Mouse (Mus musculus) right cerebral cortex, postnatal 10 days (tissue): ENCODE measurements around the gene Prkg1.
"Not testable (repeated sequence)": the region's sequence is repeated elsewhere in the genome, so short reads cannot be mapped to it uniquely, and the experiment has no call there.

Experiments
- DNase-seq, 2 experiments: peaks; one replicate each; pipeline ENCODE4 v3.0.0; 2021; ENCODE audit warnings: low spot score in 2 of 2

The Prkg1 gene

GRCm38 (mm10) chr19:31433446-31433845, 331.4 kb downstream of the Prkg1 start:
- no peak for DNase-seq

- DNase-seq, result no peak
Measured at GRCm38 (mm10) chr19:31431411-31431810, 333.4 kb downstream of the Prkg1 start.

DNA sequence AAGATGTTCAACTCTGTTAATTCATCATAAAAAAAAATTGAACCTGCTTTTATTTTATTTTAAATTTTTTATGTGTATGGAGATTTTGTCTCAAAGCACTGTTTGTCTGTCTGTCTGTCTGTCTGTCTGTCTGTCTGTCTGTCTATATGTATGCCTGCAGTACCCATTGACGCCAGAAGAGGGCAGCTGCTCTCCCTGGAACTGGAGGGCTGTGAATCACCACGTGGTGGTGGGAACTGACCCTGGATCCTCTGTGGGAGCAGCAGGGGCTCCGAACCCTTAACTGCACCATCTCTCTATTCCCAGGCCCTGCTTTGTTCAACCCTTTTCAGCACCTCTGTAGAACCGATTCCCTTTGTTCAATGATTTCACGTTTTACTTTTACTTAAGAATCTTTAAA, 338.7 kb downstream of the Prkg1 start:
- no peak for DNase-seq

DNA sequence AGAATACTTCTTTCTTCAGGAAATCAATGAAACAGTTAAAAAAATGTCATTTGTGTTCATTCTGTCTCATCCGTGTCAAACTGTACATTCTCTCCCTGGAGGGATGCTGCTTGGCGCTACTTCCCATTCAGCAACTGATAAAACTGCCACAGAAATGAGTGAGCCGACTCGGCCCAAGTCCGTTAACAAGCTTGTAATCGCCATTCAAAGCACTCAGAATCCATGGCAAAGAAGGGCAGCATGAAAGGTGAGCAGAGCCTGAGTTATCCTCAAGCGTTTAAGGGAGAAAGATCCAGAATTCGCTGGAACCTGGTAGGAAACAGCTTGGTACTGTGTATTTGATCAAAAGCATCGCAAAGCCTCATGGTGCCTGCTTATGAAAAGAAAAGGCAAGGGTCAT, 339.6 kb downstream of the Prkg1 start:
- no peak for DNase-seq

- no peak for DNase-seq
Measured at GRCm38 (mm10) chr19:31424319-31424718, 340.5 kb downstream of the Prkg1 start.

DNA sequence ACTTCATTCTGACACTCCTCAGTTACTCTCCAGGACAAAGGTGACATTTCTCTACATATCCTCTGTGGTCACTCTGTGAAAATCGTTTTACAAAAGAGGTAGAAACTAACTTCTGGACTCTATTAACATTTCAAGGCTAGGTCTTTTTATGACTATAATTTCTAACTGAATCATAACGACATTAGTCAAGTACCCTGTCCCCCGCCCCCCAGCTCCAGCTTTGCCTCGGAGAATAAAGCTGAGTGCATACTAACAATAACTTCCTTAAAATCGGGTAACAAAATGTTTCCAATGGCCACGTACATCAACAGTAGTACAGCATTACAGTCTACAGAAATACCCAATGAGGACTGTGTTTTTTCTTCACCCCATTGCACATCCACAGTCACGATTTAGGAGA, 351.3 kb downstream of the Prkg1 start:
- DNase-seq, result no peak

DNA sequence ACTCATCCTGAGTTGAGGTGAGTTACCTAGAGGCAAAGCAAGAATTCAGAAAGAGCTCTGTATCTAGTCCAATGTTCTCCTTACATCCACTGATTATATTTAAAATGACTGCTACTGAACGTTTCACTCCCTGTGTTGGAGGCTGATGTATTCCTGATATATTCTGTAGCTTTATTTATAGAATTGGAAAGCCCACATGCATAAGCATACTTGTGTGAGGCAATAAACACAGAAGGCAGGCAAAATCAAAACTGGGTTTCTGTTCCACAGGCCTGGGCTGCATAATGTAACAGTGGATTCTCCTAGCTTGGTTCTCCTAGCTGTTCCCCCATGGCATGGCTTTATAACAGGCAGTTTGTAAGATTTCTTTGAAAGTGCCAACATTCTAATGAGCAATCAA, 368.7 kb downstream of the Prkg1 start:
- DNase-seq, result peak; percentile 36 to 70

GRCm38 (mm10) chr19:31385353-31385752, 379.5 kb downstream of the Prkg1 start:
- DNase-seq, result no peak

- DNase-seq, result peak; percentile 56 to 70
Measured at GRCm38 (mm10) chr19:31383881-31384280, 381.0 kb downstream of the Prkg1 start.

- no peak for DNase-seq
Measured at GRCm38 (mm10) chr19:31370106-31370505, 394.7 kb downstream of the Prkg1 start.

- no peak for DNase-seq
Measured at GRCm38 (mm10) chr19:31369116-31369515, 395.7 kb downstream of the Prkg1 start.

DNA sequence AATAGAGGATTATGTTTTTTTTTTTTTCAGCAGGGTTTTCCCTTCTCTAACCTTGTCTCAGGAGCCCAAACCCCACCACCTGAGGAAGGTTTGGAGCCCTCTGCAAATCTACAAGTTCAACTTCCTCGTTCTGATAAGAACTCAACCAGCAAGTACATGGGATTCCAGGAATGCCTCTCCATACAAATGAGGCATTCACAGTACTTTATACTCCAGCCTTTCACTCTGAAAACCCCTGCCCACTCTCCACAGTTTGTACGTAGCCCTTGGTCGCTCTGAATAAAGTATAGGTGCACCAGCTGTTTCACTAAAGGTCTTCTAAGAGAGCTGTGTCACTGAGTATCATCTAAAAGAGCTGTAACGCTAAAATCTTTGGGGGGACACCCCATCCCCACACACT, 402.8 kb downstream of the Prkg1 start:
- no peak for DNase-seq

GRCm38 (mm10) chr19:31361575-31361974, 403.3 kb downstream of the Prkg1 start:
- DNase-seq, result no peak

DNA sequence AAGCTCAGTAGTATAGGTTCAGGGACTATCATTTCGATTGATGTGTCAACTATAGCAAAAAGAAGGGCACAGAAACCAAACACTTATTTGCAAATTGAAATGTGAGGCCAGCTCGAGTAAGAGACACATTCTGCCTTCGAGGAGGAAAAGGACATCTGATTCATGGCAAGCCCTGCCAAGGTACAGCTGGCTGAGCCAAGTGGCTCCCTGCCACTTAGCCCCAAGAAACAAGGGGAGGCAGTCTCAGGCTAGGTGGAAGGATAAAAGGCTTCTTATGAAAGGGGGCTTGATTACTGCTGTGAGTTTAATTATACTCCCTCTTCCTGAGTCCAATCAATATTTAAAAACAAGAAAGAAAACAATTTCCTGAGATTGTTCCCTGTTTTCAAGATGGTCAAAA, 403.7 kb downstream of the Prkg1 start:
- DNase-seq, result peak; percentile 77 to 79

GRCm38 (mm10) chr19:31354959-31355358, 409.9 kb downstream of the Prkg1 start:
- DNase-seq, result no peak

- DNase-seq, result not testable (repeated sequence)
Measured at GRCm38 (mm10) chr19:31352784-31353183, 412.0 kb downstream of the Prkg1 start.

GRCm38 (mm10) chr19:31351796-31352195, 413.0 kb downstream of the Prkg1 start:
- DNase-seq, result no peak

- DNase-seq, result peak in 1 of 2 experiments; percentile 38
Measured at GRCm38 (mm10) chr19:31342150-31342549, 422.7 kb downstream of the Prkg1 start.

GRCm38 (mm10) chr19:31340898-31341297, 423.9 kb downstream of the Prkg1 start:
- DNase-seq, result no peak

GRCm38 (mm10) chr19:31338355-31339101, 426.3 kb downstream of the Prkg1 start:
- DNase-seq, result no peak

DNA sequence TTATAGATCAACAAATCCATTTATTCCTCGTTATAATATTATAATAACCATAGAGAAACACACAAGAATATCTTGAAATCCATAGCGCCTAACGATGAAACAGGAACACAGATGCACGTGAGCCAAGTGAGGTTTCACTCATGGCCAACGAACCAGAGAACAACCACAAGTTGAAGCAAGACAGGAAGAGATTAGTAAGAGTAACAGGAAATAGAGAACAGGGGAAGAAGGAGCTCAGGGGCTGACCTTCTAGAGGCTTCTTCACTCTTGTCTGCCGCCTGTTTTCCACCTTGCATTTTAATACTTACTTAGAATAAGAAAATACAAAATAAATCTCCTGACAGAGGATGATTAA, 427.0 kb downstream of the Prkg1 start:
- no peak for DNase-seq

DNA sequence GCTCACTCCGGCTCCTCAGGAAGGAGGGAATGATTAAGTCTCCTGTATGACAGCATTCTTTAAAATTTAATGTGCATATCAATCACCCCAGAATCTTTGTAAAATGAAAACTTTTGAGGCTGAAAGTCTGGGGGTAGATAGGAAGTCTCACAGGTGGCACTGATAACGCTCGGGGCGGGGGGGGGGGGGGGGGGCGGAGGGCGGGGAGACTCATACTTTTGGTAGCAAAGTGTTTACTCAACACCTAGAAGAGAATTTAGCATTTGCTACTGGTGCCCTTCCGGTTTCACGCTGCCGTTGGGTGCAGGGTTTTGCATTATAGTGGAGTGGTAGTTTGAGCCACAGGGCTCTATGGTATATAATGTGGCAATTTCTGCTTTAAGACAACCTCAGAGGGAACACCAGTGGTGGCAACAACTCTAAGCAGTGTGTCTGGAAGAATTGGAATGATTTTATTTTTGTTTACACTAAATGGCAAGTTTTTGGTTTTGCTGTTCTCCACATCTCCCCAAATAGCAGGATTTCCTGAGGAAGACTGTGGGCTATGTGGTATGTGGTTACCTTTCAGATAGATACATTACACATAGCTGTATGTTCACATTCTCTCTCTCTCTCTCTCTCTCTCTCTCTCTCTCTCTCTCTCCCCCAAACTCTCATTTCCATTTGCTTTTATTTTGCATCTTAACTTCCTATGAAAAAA, 427.5 kb downstream of the Prkg1 start:
- DNase-seq, result no peak

DNA sequence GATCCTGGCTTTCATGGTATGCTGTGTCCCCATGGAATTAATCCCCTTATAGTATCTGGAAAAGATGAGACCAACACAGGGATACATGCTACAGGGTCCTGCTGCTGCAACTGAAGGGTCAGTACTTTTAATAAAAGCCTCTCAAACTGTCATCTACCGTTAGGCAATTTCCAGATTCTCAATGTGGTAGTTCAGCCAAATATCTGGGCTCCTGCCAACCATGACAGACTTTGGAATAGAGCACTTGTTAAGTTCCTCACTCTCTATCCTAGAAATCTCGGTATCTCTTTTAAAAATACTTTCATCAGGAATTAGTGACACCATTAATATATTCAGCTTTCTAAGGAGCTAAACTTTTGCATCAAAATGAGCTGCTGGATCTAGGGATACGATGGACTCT, 428.5 kb downstream of the Prkg1 start:
- DNase-seq, result no peak
